Mouse (Mus musculus): ENCODE results near the gene Psg16. TPM values are rescaled to one million over a fixed set of nuclear protein-coding genes. Genes with fewer than 3 reads are reported as not detected.
A peak's percentile ranks its signal among the peaks of the same experiment; 100 is the strongest.

Gene Psg16
- polyA plus RNA-seq, 1 experiment: not detected

GRCm38 (mm10) chr7:17149931-17150330, 76.1 kb downstream of the Psg16 start, which contains the start of gene Ceacam3:
Gene Ceacam3, plus strand, starts transcription at chr7:17150282.
- no peaks in the 10 kb centered on the region for H3K27me3 ChIP-seq (ENCODE audit: control insufficient read depth, insufficient read depth, low read length)
- no peaks in the 10 kb centered on the region for H3K4me1 ChIP-seq (ENCODE audit: control insufficient read depth, insufficient read depth, insufficient read length, low read length)
- H3K27ac ChIP-seq (ENCODE audit: insufficient read depth, low read depth, low read length): no peak within 1 kb of the TSS
- H3K4me3 ChIP-seq (ENCODE audit: low read depth, low read length): no peak within 1 kb of the TSS
- no peak for TF ChIP-seq POLR2A (IDR thresholded peaks at IDR 0.05; ENCODE audit: low read depth, low read length)
- no peak for TF ChIP-seq CTCF (IDR thresholded peaks at IDR 0.05; ENCODE audit: extremely low read depth, insufficient read length, insufficient replicate concordance, low read depth, low read length)
- no peaks in the 10 kb centered on the region for H3K36me3 ChIP-seq (ENCODE audit: control insufficient read depth, insufficient read depth, low read length)
- 68% methylated on average over 2 of the region's 2 CpGs for WGBS

- H3K27me3 ChIP-seq (ENCODE audit: control insufficient read depth, insufficient read depth, low read length): no peaks in the 10 kb centered on the region
- WGBS: 27% methylated on average over 2 of the region's 2 CpGs
Observed at GRCm38 (mm10) chr7:17155634-17156033, 81.8 kb downstream of the Psg16 start.

GRCm38 (mm10) chr7:17156885-17157677, 83.2 kb downstream of the Psg16 start:
- H3K4me3 ChIP-seq (ENCODE audit: low read depth, low read length): no peak overlapping the region
- no peaks in the 10 kb centered on the region for H3K4me1 ChIP-seq (ENCODE audit: control insufficient read depth, insufficient read depth, insufficient read length, low read length)
- TF ChIP-seq CTCF (IDR thresholded peaks at IDR 0.05; ENCODE audit: extremely low read depth, insufficient read length, insufficient replicate concordance, low read depth, low read length) (no peak), POLR2A (IDR thresholded peaks at IDR 0.05; ENCODE audit: low read depth, low read length) (no peak)
- no peak overlapping the region for H3K27ac ChIP-seq (ENCODE audit: insufficient read depth, low read depth, low read length)
- WGBS: 64% methylated on average over 3 of the region's 3 CpGs
- H3K36me3 ChIP-seq (ENCODE audit: control insufficient read depth, insufficient read depth, low read length): no peaks in the 10 kb centered on the region
- no peaks in the 10 kb centered on the region for H3K27me3 ChIP-seq (ENCODE audit: control insufficient read depth, insufficient read depth, low read length)

More at GRCm38 (mm10) chr7:17155634-17156033, 81.8 kb downstream of the Psg16 start:
- TF ChIP-seq CTCF (IDR thresholded peaks at IDR 0.05; ENCODE audit: extremely low read depth, insufficient read length, insufficient replicate concordance, low read depth, low read length) (peak; percentile 15; the same call in 1 of the 2 replicates), POLR2A (IDR thresholded peaks at IDR 0.05; ENCODE audit: low read depth, low read length) (no peak)
- no peak overlapping the region for H3K4me3 ChIP-seq (ENCODE audit: low read depth, low read length)
- no peaks in the 10 kb centered on the region for H3K4me1 ChIP-seq (ENCODE audit: control insufficient read depth, insufficient read depth, insufficient read length, low read length)
- no peaks in the 10 kb centered on the region for H3K36me3 ChIP-seq (ENCODE audit: control insufficient read depth, insufficient read depth, low read length)
- no peak overlapping the region for H3K27ac ChIP-seq (ENCODE audit: insufficient read depth, low read depth, low read length)

- Histone ChIP-seq H3K27ac (ENCODE audit: insufficient read depth, low read depth, low read length) (no peak overlapping the region), H3K27me3 (ENCODE audit: control insufficient read depth, insufficient read depth, low read length) (no peaks in the 10 kb centered on the region), H3K4me3 (ENCODE audit: low read depth, low read length) (no peak overlapping the region), H3K4me1 (ENCODE audit: control insufficient read depth, insufficient read depth, insufficient read length, low read length) (no peaks in the 10 kb centered on the region), H3K36me3 (ENCODE audit: control insufficient read depth, insufficient read depth, low read length) (no peaks in the 10 kb centered on the region)
- TF ChIP-seq CTCF (IDR thresholded peaks at IDR 0.05; ENCODE audit: extremely low read depth, insufficient read length, insufficient replicate concordance, low read depth, low read length) (no peak), POLR2A (IDR thresholded peaks at IDR 0.05; ENCODE audit: low read depth, low read length) (no peak)
- WGBS: 58% methylated on average over 7 of the region's 7 CpGs
Observed at GRCm38 (mm10) chr7:17159011-17159410, 85.2 kb downstream of the Psg16 start.

GRCm38 (mm10) chr7:17171827-17172226, 98.0 kb downstream of the Psg16 start:
- Histone ChIP-seq H3K27me3 (ENCODE audit: control insufficient read depth, insufficient read depth, low read length) (no peaks in the 10 kb centered on the region), H3K4me1 (ENCODE audit: control insufficient read depth, insufficient read depth, insufficient read length, low read length) (no peaks in the 10 kb centered on the region), H3K36me3 (ENCODE audit: control insufficient read depth, insufficient read depth, low read length) (no peaks in the 10 kb centered on the region), H3K27ac (ENCODE audit: insufficient read depth, low read depth, low read length) (no peak overlapping the region), H3K4me3 (ENCODE audit: low read depth, low read length) (no peak overlapping the region)
- 80% methylated on average over 4 of the region's 4 CpGs for WGBS
- no peak for TF ChIP-seq POLR2A (IDR thresholded peaks at IDR 0.05; ENCODE audit: low read depth, low read length)
- no peak for TF ChIP-seq CTCF (IDR thresholded peaks at IDR 0.05; ENCODE audit: extremely low read depth, insufficient read length, insufficient replicate concordance, low read depth, low read length)

Other genes with a start within 250 kb of the Psg16 start
- 22.9 and 44.0 TPM in 2 replicates for gene Prkd2, start 231.1 kb upstream of the Psg16 start, polyA plus RNA-seq (2012; rRNA removed)
- 21.6 and 24.2 TPM in 2 replicates for gene Dact3, start 198.7 kb upstream of the Psg16 start, polyA plus RNA-seq (2012; rRNA removed)
- gene Gng8, start 182.3 kb upstream of the Psg16 start, polyA plus RNA-seq (2012; rRNA removed): 2.1 and 2.2 TPM in 2 replicates
- 1.2 and 1.7 TPM in 2 replicates for gene Ptgir, start 167.6 kb upstream of the Psg16 start, polyA plus RNA-seq (2012; rRNA removed)
- 147 and 452 TPM in 2 replicates for gene Calm3, start 149.9 kb upstream of the Psg16 start, polyA plus RNA-seq (2012; rRNA removed)
- gene Pnmal2, start 129.4 kb upstream of the Psg16 start, polyA plus RNA-seq (2012; rRNA removed): 1.2 and 1.4 TPM in 2 replicates
- 0.04 and 0.09 TPM in 2 replicates for gene Pnmal1, start 114.4 kb upstream of the Psg16 start, polyA plus RNA-seq (2012; rRNA removed)
- gene Gm42372, start 91.0 kb upstream of the Psg16 start, polyA plus RNA-seq (2012; rRNA removed): 0.05 and 0.14 TPM in 2 replicates
- gene Ccdc8, start 81.3 kb upstream of the Psg16 start, polyA plus RNA-seq (2012; rRNA removed): 0.74 and 0.85 TPM in 2 replicates
- 121 and 278 TPM in 2 replicates for gene Ppp5c, start 46.1 kb upstream of the Psg16 start, polyA plus RNA-seq (2012; rRNA removed)
- 0.52 and 0.68 TPM in 2 replicates for gene Hif3a, start 11.6 kb upstream of the Psg16 start, polyA plus RNA-seq (2012; rRNA removed)
- gene Ceacam3, start 76.2 kb downstream of the Psg16 start, polyA plus RNA-seq (2012; rRNA removed): not detected in 2 replicates
- gene Psg29, start 129.4 kb downstream of the Psg16 start, polyA plus RNA-seq (2012; rRNA removed): not detected in 2 replicates